Mouse (Mus musculus): Measurements from ENCODE around the gene Por.

GRCm38 (mm10) chr5:135628916-135629315 lies 40.9 kb upstream of the Por start:
- TF ChIP-seq CTCF (IDR thresholded peaks at IDR 0.05; ENCODE audit: borderline replicate concordance, insufficient read depth, low read depth, low read length) (no peak), POLR2A (IDR thresholded peaks at IDR 0.05; ENCODE audit: borderline replicate concordance, insufficient read depth, low read length) (no peak)

All from cerebellum, adult 2 months (tissue).